Mouse (Mus musculus): ENCODE results near the gene Fxyd5. TPM values are rescaled to one million over a fixed set of nuclear protein-coding genes. Genes with fewer than 3 reads are reported as not detected.

Fxyd5 gene
- total RNA-seq (2021), result 10 to 100 TPM; 10.1 to 21.5 TPM
- long read RNA-seq, experiment 1, transcript Fxyd5-207 (9 exons, 1,172 nt), result major isoform, 5 of 9 reads
- long read RNA-seq, experiment 1, partial matches to known transcripts, result 0 of 9 reads
- long read RNA-seq, experiment 1, other reads (novel, unspliced or antisense), result 0 of 9 reads
- long read RNA-seq, experiment 2, partial matches to known transcripts, result 0 of 5 reads
- long read RNA-seq, experiment 2, other reads (novel, unspliced or antisense), result 1 of 5 reads

DNA sequence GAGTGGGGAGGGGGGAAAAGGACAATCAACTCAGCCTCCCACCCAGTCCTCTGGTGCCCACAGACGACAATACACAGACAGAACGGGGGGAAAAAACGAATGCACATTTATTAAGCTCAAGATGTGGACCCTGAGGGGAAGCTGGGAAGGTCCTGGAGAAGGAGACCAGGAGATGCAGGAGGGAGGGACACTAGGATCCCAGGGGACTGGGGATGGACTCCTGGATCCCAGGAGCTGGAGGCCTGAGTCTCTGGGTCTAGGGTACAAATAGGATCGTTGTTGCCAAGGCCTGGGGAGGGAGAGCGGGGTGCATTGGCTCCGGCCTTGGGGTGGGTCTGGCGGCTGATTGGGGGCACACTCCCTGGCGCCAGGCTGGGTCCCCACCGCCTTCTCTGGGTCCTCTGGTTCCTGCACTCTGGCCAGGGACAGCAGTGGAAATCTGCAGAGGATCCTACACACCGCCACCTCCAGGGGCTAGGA, at the start of gene Fxyd5:
Gene Fxyd5 (minus strand): TSS at position 51 of the 480 bp plus-strand sequence.
- no peak for DNase-seq

- no peak for DNase-seq
Observed at GRCm38 (mm10) chr7:31089721-31090120, 47.4 kb upstream of the Fxyd5 start.

DNA sequence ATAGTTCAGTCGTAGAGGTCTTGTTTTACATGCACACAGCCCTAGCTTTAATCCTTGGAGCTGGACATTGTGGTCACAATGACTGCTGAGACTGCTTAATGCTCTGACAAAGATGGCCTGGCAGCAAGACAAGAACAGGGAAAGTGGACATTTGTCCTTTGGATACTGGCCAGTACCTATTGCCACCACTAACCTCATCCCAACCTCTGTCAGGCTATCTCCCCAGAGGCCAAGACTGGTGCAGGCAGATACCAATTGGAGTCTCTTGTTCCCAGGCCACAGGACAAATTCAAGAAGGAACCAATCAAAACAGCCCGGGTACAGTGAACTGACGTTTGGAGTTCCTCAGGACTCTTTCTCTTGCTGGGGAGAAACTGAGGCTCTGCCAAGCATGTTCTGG, 45.9 kb upstream of the Fxyd5 start:
- no peak for DNase-seq

DNA sequence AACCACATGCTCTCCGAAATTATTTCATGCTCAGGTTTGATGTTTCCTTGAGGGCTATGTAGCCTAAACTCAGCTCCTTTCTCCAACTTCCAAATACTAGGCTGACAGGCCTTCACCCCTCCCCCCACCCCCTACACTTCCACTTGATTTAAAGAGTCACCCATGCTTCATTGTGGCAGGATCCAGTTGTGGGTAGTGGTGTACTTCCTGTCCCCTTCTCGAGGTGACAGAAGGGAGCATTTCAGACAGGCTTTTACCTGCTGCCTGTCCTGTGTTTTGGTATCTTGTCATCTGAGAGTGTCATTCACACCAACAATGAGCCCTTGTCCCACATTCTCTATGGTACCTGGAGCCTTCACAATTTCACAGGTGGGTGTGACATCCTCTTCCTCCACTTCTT, 45.0 kb upstream of the Fxyd5 start:
- DNase-seq, result no peak

- no peak for DNase-seq
Observed at GRCm38 (mm10) chr7:31086175-31086755, 44.0 kb upstream of the Fxyd5 start.

GRCm38 (mm10) chr7:31085171-31085570, 42.9 kb upstream of the Fxyd5 start:
- no peak for DNase-seq

DNA sequence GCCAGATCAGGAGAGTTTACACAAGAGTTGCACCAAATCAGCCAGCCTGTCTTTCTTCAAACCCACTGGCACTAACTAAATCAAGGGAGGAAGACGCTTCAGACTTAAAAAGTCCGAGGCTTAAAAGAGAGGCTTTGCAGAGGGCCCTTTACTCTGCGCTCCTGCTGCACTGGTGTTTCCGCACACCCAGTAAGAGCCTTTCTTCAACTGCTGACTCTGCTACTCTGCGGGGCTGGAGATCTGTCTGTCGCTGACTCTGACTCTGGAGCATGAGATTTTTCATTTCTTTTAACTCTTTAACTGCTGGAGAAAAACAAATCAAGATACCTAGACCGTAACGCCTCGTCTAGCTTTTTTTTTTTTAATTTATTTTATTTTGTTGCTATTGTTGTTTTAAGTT, 41.9 kb upstream of the Fxyd5 start:
- DNase-seq, result no peak

- DNase-seq, result peak; percentile 65
Observed at GRCm38 (mm10) chr7:31082831-31083588, 40.7 kb upstream of the Fxyd5 start.

DNA sequence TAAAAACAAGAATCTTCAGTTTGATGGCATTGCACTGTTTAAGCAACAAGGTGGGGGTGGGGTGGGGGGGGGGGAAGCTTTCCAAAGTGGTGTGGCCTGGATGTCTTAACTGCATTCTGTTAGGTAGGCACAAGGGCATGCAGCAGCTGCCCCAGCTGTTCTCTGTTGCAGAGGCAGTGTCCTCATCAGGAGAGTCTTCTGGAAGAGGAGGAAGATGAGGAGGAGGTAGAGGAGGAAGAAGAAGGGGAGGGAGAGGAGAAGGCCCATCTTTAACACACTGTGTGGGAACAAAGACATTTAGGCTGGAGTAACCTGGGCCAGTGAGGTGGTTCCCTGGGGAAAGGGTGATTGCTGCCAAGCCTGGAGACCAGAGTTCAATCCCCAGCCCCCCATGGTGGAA, 39.8 kb upstream of the Fxyd5 start:
- no peak for DNase-seq

DNA sequence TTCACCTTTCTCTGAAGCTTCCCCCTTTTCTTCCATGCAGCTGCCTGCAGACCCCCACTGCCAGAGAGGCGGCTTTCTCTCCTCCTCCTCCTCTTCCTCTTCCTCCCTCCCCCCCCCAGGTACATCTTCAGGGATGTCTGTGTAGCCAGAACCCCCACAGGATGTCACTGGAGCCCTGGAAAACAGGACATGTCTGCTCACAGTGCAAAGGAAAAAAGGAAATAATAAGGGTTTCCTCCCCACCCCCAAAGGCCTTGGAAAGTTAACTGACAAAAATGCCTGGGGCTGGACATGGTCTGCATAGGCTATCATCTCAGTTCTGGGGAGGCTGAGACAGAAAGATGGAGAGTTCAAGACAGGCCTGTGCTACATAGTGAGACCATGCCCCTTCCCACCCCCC, 38.8 kb upstream of the Fxyd5 start:
- no peak for DNase-seq

DNA sequence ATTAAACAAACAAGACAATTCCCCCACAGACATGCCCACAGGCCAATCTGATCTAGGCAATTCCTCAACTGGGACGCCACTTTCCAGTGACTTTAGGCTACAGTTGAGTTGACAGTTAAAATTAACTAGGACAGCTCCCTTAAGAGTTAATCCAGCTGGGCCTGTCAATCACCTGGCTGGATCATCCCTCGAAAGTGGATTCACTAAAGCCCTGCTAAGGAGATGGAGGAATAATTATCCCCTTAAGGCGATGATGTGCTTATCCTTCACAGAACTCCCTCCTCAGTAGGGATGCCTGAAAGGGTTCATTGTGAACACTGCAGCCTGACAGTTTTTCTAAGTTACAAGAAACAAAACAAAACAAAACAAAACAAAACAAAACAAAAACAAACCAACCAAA, 38.3 kb upstream of the Fxyd5 start:
- DNase-seq, result no peak

GRCm38 (mm10) chr7:31079670-31080069, 37.4 kb upstream of the Fxyd5 start:
- DNase-seq, result no peak

- peak; percentile 39 for DNase-seq
Observed at GRCm38 (mm10) chr7:31077885-31078445, 35.7 kb upstream of the Fxyd5 start.

DNA sequence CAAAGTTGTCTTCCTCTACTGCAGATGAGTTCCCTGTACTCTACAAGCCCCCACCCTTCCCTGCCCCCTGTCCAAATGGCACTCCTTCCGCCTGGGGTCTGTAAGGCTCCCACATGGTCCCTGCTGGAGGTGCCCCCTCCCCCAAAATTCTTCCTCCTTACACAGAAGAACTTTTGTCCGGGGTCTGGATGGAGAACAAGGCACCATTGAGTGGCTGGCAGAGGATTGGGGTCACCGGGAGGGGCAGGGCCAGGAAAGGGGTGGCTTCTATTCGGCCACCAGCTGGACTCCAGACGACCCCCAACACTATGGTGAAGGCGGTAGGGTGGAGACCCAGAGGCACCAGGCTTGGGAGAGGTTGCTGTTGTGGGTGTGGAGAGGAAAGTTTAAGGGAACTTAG, 35.2 kb upstream of the Fxyd5 start:
- DNase-seq, result no peak

DNA sequence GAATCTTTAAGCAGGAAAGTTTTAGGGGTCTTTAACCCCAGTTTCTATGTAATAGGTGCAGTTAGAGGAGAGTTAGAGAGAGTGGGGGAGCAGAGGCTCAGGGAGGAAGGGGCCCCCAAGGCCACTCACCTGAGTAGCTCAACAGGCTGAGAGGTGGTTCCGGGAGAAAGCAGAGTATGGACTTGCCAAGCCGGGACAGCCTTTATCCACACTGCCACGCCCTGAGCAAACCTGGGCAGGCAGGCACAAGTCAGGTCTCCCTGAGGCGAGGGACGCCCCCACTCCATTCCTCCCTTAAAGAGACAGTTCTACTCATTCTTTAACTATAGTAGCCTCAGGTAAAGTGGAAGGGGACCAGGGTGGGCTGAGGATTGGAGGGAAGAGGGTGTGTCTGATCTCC, 34.2 kb upstream of the Fxyd5 start, which contains the start of gene Fxyd3:
Gene Fxyd3 (minus strand): TSS at position 213 of the 400 bp plus-strand sequence.
- no peak for DNase-seq

GRCm38 (mm10) chr7:31074713-31075069, 32.4 kb upstream of the Fxyd5 start:
- no peak for DNase-seq

DNA sequence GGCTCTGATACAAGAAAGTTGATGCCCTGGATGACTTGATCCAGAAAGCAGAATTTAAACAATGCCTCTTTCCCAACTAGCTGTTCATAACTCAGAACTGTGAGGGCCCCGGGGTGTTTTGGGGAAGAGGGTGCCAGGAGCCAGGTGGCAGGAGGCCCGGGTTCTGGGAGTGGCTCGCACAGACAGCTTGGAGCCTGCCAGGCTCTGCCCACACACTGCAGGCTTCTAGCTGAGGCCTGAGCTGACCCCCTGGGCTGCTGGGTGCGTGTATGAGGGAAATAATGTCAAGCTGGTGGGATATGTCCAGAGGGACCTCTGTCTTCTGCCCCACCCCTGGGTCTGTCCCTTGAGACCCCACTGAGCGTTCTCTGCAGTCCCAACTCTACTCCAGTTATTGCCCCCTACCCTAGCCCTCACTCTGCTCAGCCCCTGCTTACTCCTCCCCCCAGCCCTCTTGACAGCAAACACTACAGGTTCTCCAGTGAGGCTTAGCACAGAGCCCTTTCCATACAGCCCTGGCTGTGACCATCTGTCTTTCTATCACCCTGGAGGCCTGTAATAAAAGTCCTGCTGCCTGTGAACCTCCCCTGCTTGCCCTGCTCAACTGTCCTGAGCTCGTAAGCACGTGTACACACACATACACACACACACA, 31.9 kb upstream of the Fxyd5 start:
- DNase-seq, result no peak

DNA sequence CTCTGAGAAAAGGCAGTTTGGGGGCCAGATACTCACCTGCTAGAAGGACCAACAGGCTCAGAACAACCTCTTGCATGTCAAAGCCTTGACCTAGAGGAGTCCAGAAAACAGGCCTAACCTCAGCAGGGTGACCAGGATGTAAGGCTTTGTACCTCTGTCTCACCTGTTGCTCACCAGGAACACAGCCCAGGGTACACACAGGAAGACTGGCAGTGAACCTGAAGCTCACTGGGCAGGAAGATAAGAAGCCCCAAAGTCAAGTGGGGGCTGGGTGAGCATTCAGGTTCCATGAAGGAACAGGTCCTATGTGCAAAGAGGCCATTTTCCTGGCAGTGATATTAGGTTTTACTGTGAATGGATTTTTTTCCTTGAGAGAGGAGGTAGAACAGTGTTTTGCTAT, 31.3 kb upstream of the Fxyd5 start:
- no peak for DNase-seq

DNA sequence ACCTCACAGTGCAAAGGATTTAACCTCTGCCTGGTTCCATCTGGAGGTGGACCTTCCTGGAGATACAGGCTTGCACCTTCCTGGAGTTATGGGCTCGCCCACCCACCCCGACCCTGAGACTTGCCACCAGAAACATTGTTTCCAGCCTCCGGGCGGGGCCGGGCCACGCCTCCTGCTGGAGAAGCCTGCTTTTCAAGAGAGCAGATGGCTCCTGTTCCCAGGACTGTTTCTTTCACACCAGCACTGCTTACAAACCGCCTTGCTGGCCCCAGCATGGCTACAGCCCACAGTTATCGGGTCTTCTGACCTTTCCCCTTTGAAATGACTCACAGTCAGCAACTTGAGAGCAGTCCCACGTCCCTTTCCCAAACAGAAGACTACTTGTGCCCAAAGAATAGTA, 30.0 kb upstream of the Fxyd5 start:
- no peak for DNase-seq

GRCm38 (mm10) chr7:31070324-31070723, 28.0 kb upstream of the Fxyd5 start:
- DNase-seq, result no peak

DNA sequence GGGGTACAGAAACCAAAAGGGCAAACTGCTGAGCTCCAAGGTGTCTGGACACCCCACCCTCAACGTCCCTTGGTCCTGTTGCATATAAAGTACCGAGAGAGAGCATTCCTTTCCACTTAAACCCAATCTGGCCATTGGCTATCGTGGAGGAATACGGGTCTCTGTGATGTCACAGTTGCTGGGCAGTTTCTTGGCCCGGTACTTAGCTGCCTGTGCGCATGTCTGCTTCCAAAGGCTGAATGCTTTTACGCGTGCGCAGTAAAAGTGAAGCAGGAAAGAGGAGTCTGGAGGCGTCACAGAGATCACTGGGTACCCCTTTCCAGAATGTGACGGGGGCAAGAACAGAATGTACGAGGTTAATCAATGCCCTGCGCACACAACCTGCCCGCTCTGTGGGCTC, 27.2 kb upstream of the Fxyd5 start:
- DNase-seq, result no peak

DNA sequence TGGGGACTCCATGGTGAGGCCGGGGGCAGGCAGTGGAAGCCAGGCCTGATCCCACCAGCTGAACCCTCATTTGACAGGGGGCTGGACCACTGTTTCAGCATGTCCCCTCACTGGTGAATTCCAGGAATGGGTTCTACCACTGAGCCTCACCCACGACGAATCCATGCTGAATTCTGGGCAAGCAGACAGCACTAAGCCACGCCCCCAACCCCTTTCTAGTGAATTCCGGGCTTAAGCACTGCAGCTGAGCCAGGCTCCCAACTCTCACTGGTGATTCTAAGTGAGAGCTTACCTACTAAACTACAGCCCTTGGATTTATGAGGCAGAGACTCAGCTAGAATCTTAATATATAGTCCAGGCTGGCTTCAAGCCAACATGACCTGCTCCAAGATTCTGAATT, 25.6 kb upstream of the Fxyd5 start:
- peak; percentile 70 for DNase-seq

GRCm38 (mm10) chr7:31063074-31063560, 20.8 kb upstream of the Fxyd5 start:
- DNase-seq, result no peak
